Mouse (Mus musculus) forebrain, embryonic 14.5 days (tissue): ENCODE data around the gene Shc1. TPM values are rescaled to one million over a fixed set of nuclear protein-coding genes. Genes with fewer than 3 reads are reported as not detected.

ENCODE experiments used
- ATAC-seq: fragments of 200-750 bp; cut with Nextera tagmentation; 2 replicates; pipeline ENCODE4 v1.8.0; 2017; ENCODE audit warnings: mild to moderate bottlenecking, moderate library complexity
- DNase-seq: peaks from one replicate; pipeline ENCODE4 v3.0.0-alpha.2; 2015; ENCODE audit warnings: low spot score
- H3K27ac ChIP-seq: fragments of 300-500 bp; sonication (generic); 2 replicates; pipeline ENCODE4 v1.5.1; 2014; ENCODE audit warnings: low read depth, mild to moderate bottlenecking, control low read depth, low read length, moderate library complexity
- H3K27me3 ChIP-seq: fragments of 300-500 bp; sonication (generic); replicated peaks from 2 replicates; pipeline ENCODE4 v1.6.1; 2014; ENCODE audit warnings: low read length, control low read depth, mixed read lengths; ENCODE audit not compliant: control insufficient read depth, insufficient read depth
- H3K36me3 ChIP-seq: fragments of 300-500 bp; sonication (generic); 2 replicates; pipeline ENCODE4 v1.6.1; 2014; ENCODE audit warnings: low read length, control low read depth; ENCODE audit not compliant: control insufficient read depth, insufficient read depth
- H3K4me1 ChIP-seq: fragments of 300-500 bp; sonication (generic); 2 replicates; pipeline ENCODE4 v1.6.1; 2014; ENCODE audit warnings: antibody characterized with exemption, low read length, control low read depth; ENCODE audit not compliant: control insufficient read depth, insufficient read depth
- H3K4me2 ChIP-seq: fragments of 300-500 bp; sonication (generic); 2 replicates; pipeline ENCODE4 v1.6.1; 2014; ENCODE audit warnings: mild to moderate bottlenecking, control low read depth, low read length
- H3K4me3 ChIP-seq: fragments of 300-500 bp; sonication (generic); 2 replicates; pipeline ENCODE4 v1.5.1; 2014; ENCODE audit warnings: low read depth, low read length, control low read depth
- H3K9ac ChIP-seq: fragments of 300-500 bp; sonication (generic); 2 replicates; pipeline ENCODE4 v1.6.1; 2014; ENCODE audit warnings: mild to moderate bottlenecking, low read length, control low read depth, moderate library complexity
- H3K9me3 ChIP-seq: fragments of 300-500 bp; sonication (generic); replicated peaks from 2 replicates; pipeline ENCODE4 v1.6.1; 2016; ENCODE audit warnings: low read length, control low read depth, mixed read lengths; ENCODE audit not compliant: control insufficient read depth
- WGBS: fragments of 180-500 bp; shearing (Covaris S2); extraction: QIAGEN DNeasy Blood & Tissue Kit; methylation state at CpG from one replicate; pipeline ENCODE4 v1.1.7; 2014; 5-methylcytosine and 5-hydroxymethylcytosine counted together
- polyA plus RNA-seq: library from polyadenylated mRNA; unstranded; fragments of >200 nt; fragmentation: Nextera tagmentation; extraction: Ambion mirVana; gene quantifications from 2 replicates; pipeline ENCODE4 v1.2.1, GENCODE M21; 2014

Shc1 gene
- polyA plus RNA-seq, 1 experiment from 2014 or later = 9.9 TPM

DNA sequence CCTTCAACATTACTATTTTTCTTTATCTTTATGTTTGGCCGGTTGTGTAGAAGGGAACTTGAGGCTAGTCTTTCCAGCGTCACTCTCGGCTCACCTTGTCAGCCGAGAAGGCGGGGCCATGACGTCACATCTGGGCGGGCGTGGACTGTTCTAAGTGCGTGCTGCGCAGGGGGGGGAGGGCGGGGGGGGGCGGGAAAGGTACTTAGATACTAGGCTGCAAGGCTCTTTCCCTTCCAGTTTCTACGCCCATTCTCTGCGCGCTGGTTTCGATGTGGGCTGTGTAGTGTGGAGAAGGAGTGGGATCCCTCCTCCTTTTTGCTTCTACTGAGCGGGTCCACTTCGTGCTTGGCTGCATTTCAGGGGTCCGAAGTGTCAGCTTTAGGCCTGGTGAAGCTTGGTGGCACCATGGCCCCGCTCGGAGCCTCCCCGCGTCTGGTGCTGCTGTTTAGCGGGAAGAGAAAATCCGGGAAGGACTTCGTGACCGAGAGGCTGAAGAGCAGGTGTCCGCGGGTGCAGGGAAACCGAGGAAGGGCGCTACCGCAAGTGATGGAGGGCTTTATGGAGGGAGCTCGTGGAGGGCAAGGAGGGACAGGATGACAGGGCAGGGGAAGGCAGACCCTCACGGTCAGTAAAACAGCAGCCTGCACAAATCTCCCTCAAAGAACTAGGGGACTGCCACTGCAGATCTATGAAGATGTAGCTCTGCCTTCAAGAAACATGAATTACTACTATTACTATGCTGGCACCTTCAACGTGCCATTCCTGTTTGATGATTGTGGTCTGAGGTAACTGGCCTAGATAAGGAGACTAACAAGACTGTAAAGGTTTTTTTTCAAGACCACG lies 40.9 kb downstream of the Shc1 start:
- Histone ChIP-seq H3K4me1 (peaks cover 5% of the 10 kb centered on the region; the same call in 1 of the 2 replicates), H3K4me3 (peak overlapping the region; percentile 60), H3K4me2 (peak overlapping the region; percentile 68), H3K9me3 (no peaks in the 10 kb centered on the region), H3K36me3 (0 out of 2 replicates have a peak, but pooled peaks cover 4% of the 10 kb centered on the region), H3K27ac (peak overlapping the region; percentile 85), H3K9ac (peak overlapping the region; percentile 86), H3K27me3 (no peaks in the 10 kb centered on the region)
- under 1% methylated on average over 33 of the region's 36 CpGs for WGBS
- DNase-seq = peak; percentile 94
- peak; percentile 90 for ATAC-seq

DNA sequence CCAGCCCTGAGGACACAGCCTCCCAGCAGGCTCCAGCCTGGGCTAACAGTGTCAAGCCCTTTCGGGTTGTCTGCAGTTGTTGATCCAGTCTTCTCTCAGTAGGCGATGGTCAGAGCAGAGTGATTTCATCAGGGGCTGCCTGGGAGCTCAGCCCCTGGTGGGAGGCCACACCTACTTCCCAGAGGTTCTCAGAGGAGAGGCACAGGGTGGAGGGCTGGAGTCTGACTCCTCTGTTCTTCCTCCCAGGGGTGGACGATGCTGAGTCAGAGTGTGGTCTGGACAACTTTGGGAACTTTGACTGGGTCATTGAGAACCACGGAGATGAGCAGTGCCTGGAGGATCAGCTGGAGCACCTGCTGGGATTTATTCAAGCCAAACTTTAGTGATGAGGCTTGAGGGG lies 50.0 kb downstream of the Shc1 start:
- peaks cover 14% of the 10 kb centered on the region for H3K36me3 ChIP-seq
- DNase-seq (no peak), ATAC-seq (no peak)
- H3K4me1 ChIP-seq = no peaks in the 10 kb centered on the region
- H3K9me3 ChIP-seq = no peaks in the 10 kb centered on the region
- H3K27ac ChIP-seq = no peak overlapping the region
- H3K4me2 ChIP-seq = no peak overlapping the region
- H3K27me3 ChIP-seq = no peaks in the 10 kb centered on the region
- no peak overlapping the region for H3K4me3 ChIP-seq
- H3K9ac ChIP-seq = no peak overlapping the region
- WGBS = 54% methylated on average over 4 of the region's 4 CpGs

DNA sequence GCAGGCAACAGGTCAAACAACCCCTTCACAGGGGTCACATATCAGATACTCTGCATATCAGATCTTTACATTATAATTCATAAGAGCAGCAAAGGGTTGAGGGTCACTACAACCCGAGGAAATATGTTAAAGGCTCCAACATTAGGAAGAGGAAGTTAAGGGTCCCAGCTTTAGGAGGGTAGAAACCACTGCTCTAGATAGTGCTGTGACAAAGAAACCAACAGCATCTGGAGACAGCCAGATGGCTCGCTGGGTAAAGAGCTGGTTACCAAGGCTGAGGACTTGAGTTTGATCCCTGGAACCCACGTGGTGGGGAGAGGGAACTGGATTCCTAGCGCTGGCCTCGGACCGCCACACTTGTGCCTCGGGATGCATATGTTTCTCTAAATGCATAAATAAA lies 54.0 kb downstream of the Shc1 start:
- H3K9me3 ChIP-seq = no peaks in the 10 kb centered on the region
- no peak for DNase-seq
- H3K36me3 ChIP-seq = peaks cover 11% of the 10 kb centered on the region
- no peaks in the 10 kb centered on the region for H3K4me1 ChIP-seq
- no peak for ATAC-seq
- no peak overlapping the region for H3K4me2 ChIP-seq
- no peaks in the 10 kb centered on the region for H3K27me3 ChIP-seq
- H3K9ac ChIP-seq = no peak overlapping the region
- WGBS = 83% methylated on average over 7 of the region's 7 CpGs
- no peak overlapping the region for H3K27ac ChIP-seq
- H3K4me3 ChIP-seq = no peak overlapping the region

DNA sequence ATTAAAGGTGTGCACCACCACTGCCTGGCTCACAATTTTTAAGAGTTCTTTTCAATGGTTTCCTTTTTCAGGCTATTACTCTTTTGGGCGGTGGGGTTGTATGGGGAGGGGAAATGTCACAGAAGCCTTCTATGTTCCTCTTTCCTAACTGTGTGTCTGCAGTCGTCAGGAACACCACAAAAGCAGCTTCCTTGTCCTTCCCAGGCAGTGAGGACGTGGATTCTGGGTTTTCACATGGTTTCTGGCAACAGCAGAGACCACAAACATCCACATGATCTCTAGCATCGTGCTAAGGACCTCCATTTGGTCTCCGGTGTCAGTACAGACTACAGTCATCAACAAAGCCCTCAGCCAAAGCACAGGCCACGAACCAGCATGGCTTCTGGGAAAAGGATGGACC lies 55.6 kb downstream of the Shc1 start:
- no peak overlapping the region for H3K4me2 ChIP-seq
- WGBS = 82% methylated on average over 6 of the region's 6 CpGs

DNA sequence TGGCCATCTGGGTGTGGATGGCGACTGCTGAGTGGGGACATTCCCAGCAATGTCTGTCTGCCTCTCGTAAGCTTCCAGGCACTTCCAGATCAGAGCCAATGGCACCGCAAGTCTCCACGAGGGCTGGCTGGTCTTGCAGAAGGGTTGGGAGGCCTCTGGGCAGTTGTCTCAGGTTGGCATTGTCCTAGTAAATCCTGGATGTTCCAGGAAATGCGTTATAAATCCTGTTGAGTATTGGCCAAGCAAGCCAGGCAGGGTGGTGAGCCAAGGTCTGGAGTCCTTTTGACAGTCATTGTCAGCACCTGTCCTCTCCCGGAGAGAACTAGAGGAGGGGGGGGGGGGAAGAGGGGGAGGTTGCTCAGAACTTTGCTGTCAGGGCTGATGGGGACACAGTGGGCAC lies 60.8 kb downstream of the Shc1 start:
- Histone ChIP-seq H3K9ac (no peak overlapping the region), H3K27ac (no peak overlapping the region), H3K36me3 (no peaks in the 10 kb centered on the region), H3K9me3 (no peaks in the 10 kb centered on the region), H3K4me2 (no peak overlapping the region), H3K27me3 (no peaks in the 10 kb centered on the region), H3K4me1 (no peaks in the 10 kb centered on the region), H3K4me3 (no peak overlapping the region)
- DNase-seq (no peak), ATAC-seq (no peak)
- 80% methylated on average over 6 of the region's 6 CpGs for WGBS

More for the DNA sequence above, 55.6 kb downstream of the Shc1 start:
- Histone ChIP-seq H3K4me3 (no peak overlapping the region), H3K9me3 (no peaks in the 10 kb centered on the region), H3K9ac (no peak overlapping the region), H3K36me3 (no peaks in the 10 kb centered on the region; the same call in 1 of the 2 replicates), H3K27me3 (no peaks in the 10 kb centered on the region), H3K4me1 (no peaks in the 10 kb centered on the region), H3K27ac (no peak overlapping the region)
- DNase-seq (no peak), ATAC-seq (no peak)

Other genes starting within 250 kb of the Shc1 start
- 90.5 and 104 TPM in 2 replicates for gene Scamp3, start 241.0 kb upstream of the Shc1 start, polyA plus RNA-seq
- gene Fam189b, start 235.3 kb upstream of the Shc1 start, polyA plus RNA-seq = 14.7 and 21.7 TPM in 2 replicates
- gene Gba, start 215.5 kb upstream of the Shc1 start, polyA plus RNA-seq = 45.6 and 47.9 TPM in 2 replicates
- gene Thbs3, start 203.3 kb upstream of the Shc1 start, polyA plus RNA-seq = 49.9 and 57.2 TPM in 2 replicates
- 156 and 182 TPM in 2 replicates for gene Mtx1, start 191.4 kb upstream of the Shc1 start, polyA plus RNA-seq
- gene Muc1, start 189.4 kb upstream of the Shc1 start, polyA plus RNA-seq = 1.2 and 1.9 TPM in 2 replicates
- 197 and 234 TPM in 2 replicates for gene Krtcap2, start 172.5 kb upstream of the Shc1 start, polyA plus RNA-seq
- 34.0 and 50.3 TPM in 2 replicates for gene Trim46, start 172.1 kb upstream of the Shc1 start, polyA plus RNA-seq
- 91.5 and 112 TPM in 2 replicates for gene Dpm3, start 159.1 kb upstream of the Shc1 start, polyA plus RNA-seq
- 32.4 and 38.4 TPM in 2 replicates for gene Slc50a1, start 147.9 kb upstream of the Shc1 start, polyA plus RNA-seq
- gene Efna1, start 137.3 kb upstream of the Shc1 start, polyA plus RNA-seq = 10.5 and 11.6 TPM in 2 replicates
- gene Efna3, start 95.5 kb upstream of the Shc1 start, polyA plus RNA-seq = 30.1 and 42.0 TPM in 2 replicates
- gene Efna4, start 80.4 kb upstream of the Shc1 start, polyA plus RNA-seq = 12.3 and 14.6 TPM in 2 replicates
- 13.4 and 19.3 TPM in 2 replicates for gene Adam15, start 68.4 kb upstream of the Shc1 start, polyA plus RNA-seq
- gene Dcst2, start 56.5 kb upstream of the Shc1 start, polyA plus RNA-seq = 0.08 and 0.15 TPM in 2 replicates
- gene Dcst1, start 53.2 kb upstream of the Shc1 start, polyA plus RNA-seq = 0.78 and 0.83 TPM in 2 replicates
- 0.28 and 0.41 TPM in 2 replicates for gene Zbtb7b, start 23.7 kb upstream of the Shc1 start, polyA plus RNA-seq
- not detected in 2 replicates for gene Lenep, start 15.7 kb upstream of the Shc1 start, polyA plus RNA-seq
- gene Flad1, start 6.6 kb upstream of the Shc1 start, polyA plus RNA-seq = 34.9 and 41.0 TPM in 2 replicates
- 200 and 269 TPM in 2 replicates for gene Cks1b, start 60 bp upstream of the Shc1 start, polyA plus RNA-seq
- gene Pygo2, start 11.8 kb downstream of the Shc1 start, polyA plus RNA-seq = 35.2 and 41.1 TPM in 2 replicates
- gene Pbxip1, start 18.3 kb downstream of the Shc1 start, polyA plus RNA-seq = 7.7 and 8.3 TPM in 2 replicates
- 84.4 and 90.2 TPM in 2 replicates for gene Pmvk, start 36.1 kb downstream of the Shc1 start, polyA plus RNA-seq
- gene Kcnn3, start 101.7 kb downstream of the Shc1 start, polyA plus RNA-seq = 4.8 and 6.1 TPM in 2 replicates